Mouse (Mus musculus): Measurements from ENCODE around the gene Mettl6.

Gene Mettl6

DNA sequence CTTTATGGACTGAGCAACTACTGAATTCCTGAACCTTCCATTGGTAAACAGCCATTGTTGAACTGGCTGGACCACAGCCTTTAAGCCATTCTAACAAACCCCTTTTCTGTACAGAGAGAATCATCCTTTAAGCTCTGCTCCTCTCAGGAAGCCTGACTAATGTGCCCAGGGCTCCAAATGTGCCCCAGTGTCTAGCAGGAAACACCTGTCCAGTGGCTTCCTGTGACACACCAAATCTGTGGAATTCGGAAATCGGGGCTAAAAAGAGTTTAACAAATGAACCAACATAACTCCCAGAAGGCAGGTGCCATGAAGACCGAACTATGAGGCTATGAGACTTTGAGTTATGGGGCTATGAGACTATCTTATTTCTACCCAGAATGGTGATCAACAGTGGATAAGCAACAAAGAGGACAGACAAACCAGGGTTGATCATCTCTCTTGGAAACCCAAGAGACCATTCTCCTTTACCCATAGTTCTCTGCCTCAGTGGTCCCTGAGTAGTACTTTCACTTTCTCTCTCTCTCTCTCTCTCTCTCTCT lies 63.0 kb downstream of the Mettl6 start:
- no peak for DNase-seq (ENCODE audit: low read depth)

DNA sequence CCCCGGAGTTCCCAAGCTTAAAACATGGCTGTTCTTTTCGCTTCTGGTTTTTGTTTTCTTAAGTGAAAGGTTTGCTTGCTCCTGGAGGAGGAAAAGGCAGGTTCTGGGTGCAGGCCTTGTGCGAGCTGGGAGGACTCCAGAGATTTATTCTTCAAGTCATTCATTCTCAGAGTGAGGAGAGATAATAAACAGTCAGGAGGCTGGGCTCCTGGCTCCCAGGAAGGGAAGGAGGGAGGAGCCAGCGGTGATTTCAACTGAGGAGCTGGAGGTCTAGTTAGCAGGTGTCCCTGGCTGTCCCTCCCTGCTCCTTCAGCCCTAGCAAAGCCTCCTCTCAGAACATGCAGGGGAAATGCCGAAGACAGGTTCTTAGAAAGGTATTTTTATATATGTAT lies 65.8 kb downstream of the Mettl6 start:
- no peak for DNase-seq (ENCODE audit: low read depth)

DNA sequence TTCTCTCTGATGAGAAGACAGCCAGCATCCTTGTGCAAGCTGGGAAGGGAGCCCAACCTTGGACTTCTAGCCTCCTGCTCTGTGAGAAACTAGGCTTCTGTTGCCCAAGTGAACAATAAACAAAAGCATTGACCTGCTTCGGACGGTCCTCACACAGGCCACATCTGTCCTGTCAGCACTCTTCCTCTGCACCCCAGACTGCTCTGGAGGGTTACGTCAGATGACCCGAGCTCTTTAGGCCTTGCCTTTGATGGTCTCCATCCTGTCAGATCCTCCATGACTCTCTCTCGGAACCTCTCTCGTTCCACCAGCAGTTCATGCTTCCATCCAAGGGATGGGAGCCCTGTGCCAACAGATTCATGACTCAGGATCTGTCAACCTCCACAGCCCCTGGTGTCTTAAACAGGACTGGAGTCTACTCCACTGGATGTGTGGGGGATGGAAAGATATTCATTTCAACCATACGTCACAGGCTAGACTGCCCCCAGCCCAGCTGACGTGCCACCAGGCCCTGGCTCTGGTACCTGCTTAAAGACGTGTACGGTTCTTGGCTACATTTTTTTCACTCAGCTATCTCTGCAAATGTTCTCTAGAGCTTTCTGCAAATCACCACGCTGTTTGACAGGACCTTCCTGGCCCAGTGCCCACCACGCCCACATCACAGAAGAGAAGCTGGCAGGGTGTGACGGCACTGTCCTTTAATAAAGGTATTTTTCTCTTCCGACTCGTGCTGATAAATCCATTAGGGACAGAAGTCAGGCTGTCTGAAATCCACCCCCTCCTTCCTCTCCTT lies 66.4 kb downstream of the Mettl6 start:
- DNase-seq (ENCODE audit: low read depth): no peak

Data from c-Kit-positive CD71-positive TER-119-negative erythroid progenitor cells, embryonic 14.5 days (primary cell).